Mouse (Mus musculus) liver, adult 2 months (tissue): ENCODE results near the gene Dbt.

Experiments
- CTCF ChIP-seq: fragments of 200-500 bp; IDR thresholded peaks from 2 replicates; pipeline ENCODE4 v1.5.1; 2011; ENCODE audit warnings: low read depth, low read length, control low read depth
- POLR2A ChIP-seq: fragments of 200-500 bp; IDR thresholded peaks from 2 replicates; pipeline ENCODE4 v1.6.1; 2011; ENCODE audit warnings: low read length, control low read depth; ENCODE audit not compliant: insufficient read depth; ENCODE audit errors: extremely low read depth

- TF ChIP-seq POLR2A, result peak; percentile 72
- TF ChIP-seq CTCF, result no peak
Measured at GRCm38 (mm10) chr3:116512904-116513716, at the start of gene Dbt.
